ENCODE assay signal across 9 mouse cellular contexts in genomic region chr9:54916401-54916800, GRCm38 (mm10). TPM values are rescaled to one million over a fixed set of nuclear protein-coding genes. Genes with fewer than 3 reads are reported as not detected.
DNase-seq lines count a peak whose midpoint lies in the region; ATAC-seq lines count a peak whose summit lies in the region.
"Had no signal": no experiment of that assay in that cellular context is flagged by ENCODE, and none has a peak within 500 bp of the region (broad histone marks: within the 10 kb centered on the region; RNA-seq: fewer than 3 reads in every experiment).

No protein-coding gene starts in this region.

- no peaks in the 10 kb centered on the region for H3K9me3 ChIP-seq in hindbrain, embryonic 11.5 days (ENCODE audit: control insufficient read depth, low read length)
- no peaks in the 10 kb centered on the region for H3K9me3 ChIP-seq in midbrain, embryonic 14.5 days (ENCODE audit: control insufficient read depth, low read length)

- no peaks in the 10 kb centered on the region for H3K4me1 ChIP-seq in hindbrain, embryonic 11.5 days (replicated peaks; ENCODE audit: control insufficient read depth, insufficient read depth, low read length)
- 0 out of 2 replicates have a peak, but pooled peaks cover 5% of the 10 kb centered on the region for H3K4me1 ChIP-seq in midbrain, embryonic 14.5 days (ENCODE audit: control insufficient read depth, insufficient read depth, low read length)

- no peak overlapping the region for H3K27ac ChIP-seq in hindbrain, embryonic 11.5 days (ENCODE audit: low read depth, low read length)
- no peak overlapping the region for H3K27ac ChIP-seq in midbrain, embryonic 14.5 days (replicated peaks; ENCODE audit: low read depth, low read length)

- H3K36me3 ChIP-seq in hindbrain, embryonic 11.5 days (ENCODE audit: control insufficient read depth, insufficient read depth, low read length), result no peaks in the 10 kb centered on the region
- peaks cover 6% of the 10 kb centered on the region for H3K36me3 ChIP-seq in midbrain, embryonic 14.5 days (ENCODE audit: control insufficient read depth, insufficient read depth, low read length)

- ATAC-seq in hindbrain, embryonic 11.5 days (ENCODE audit: low FRiP score), result peak; percentile 27
- ATAC-seq in midbrain, embryonic 14.5 days (ENCODE audit: low FRiP score, low TSS enrichment), result no peak; the same call in 1 of the 2 replicates

- intact Hi-C loops in left cerebral cortex, postnatal 4 days (cut with DNase I), result no loop called here

- WGBS in hindbrain, embryonic 11.5 days, result 63% methylated on average over 8 of the region's 8 CpGs
- WGBS in midbrain, embryonic 14.5 days, result 74% methylated on average over 8 of the region's 8 CpGs

- DNase-seq in kidney, adult 9 months, result peak; percentile 20
- no peak for DNase-seq in kidney, postnatal 14 days
- DNase-seq in cerebellum, postnatal 10 days, result peak; percentile 17 to 28
- no peak for DNase-seq in hindbrain, embryonic 11.5 days (ENCODE audit: low spot score)
- no peak for DNase-seq in midbrain, embryonic 14.5 days
- no peak for DNase-seq in left cerebral cortex, postnatal 4 days
- DNase-seq in adrenal gland, postnatal 14 days, result no peak
- no peak for DNase-seq in thymus, postnatal 10 days (ENCODE audit: low spot score in 2 of 2)

- no peak overlapping the region for H3K4me2 ChIP-seq in hindbrain, embryonic 11.5 days (replicated peaks; ENCODE audit: low read depth, low read length)
- H3K4me2 ChIP-seq in midbrain, embryonic 14.5 days (ENCODE audit: low read length), result peak overlapping the region; percentile 71

- H3K27me3 ChIP-seq in hindbrain, embryonic 11.5 days (ENCODE audit: control insufficient read depth, insufficient read depth, low read length), result no peaks in the 10 kb centered on the region
- H3K27me3 ChIP-seq in midbrain, embryonic 14.5 days (ENCODE audit: control insufficient read depth, insufficient read depth, low read length), result no peaks in the 10 kb centered on the region

- no peak overlapping the region for H3K9ac ChIP-seq in hindbrain, embryonic 11.5 days (ENCODE audit: low read depth, low read length)
- no peak overlapping the region for H3K9ac ChIP-seq in midbrain, embryonic 14.5 days (replicated peaks; ENCODE audit: low read length)

- H3K4me3 ChIP-seq in hindbrain, embryonic 11.5 days (ENCODE audit: low read depth, low read length), result 0 out of 2 replicates have a peak overlapping the region, but pooled peaks have one; percentile 56
- H3K4me3 ChIP-seq in midbrain, embryonic 14.5 days (replicated peaks; ENCODE audit: low read depth, low read length), result no peak overlapping the region

RNA-seq across cellular contexts. Expression of gene Hykk, which starts 0.7 kb away (rescaled TPM):
- 4.2 and 5.6 TPM in 2 replicates for polyA plus RNA-seq in hindbrain, embryonic 11.5 days (2014; fragmentation: Nextera tagmentation; extraction: Ambion mirVana)
- 1.5 and 2.1 TPM in 2 replicates for polyA plus RNA-seq in midbrain, embryonic 14.5 days (2014; fragmentation: Nextera tagmentation; extraction: Ambion mirVana)
- 1 to 10 TPM; 1.9 TPM for total RNA-seq in left cerebral cortex, postnatal 4 days (2021)
- 2.4 and 8.6 TPM in 2 replicates for total RNA-seq in adrenal gland, postnatal 14 days (2021)

RNA-seq across cellular contexts. Expression of gene Psma4, which starts 34.2 kb away (rescaled TPM):
- 340 TPM in 2 replicates for polyA plus RNA-seq in hindbrain, embryonic 11.5 days (2014; fragmentation: Nextera tagmentation; extraction: Ambion mirVana)
- 273 and 276 TPM in 2 replicates for polyA plus RNA-seq in midbrain, embryonic 14.5 days (2014; fragmentation: Nextera tagmentation; extraction: Ambion mirVana)
- 100 to 1,000 TPM; 163 to 170 TPM for total RNA-seq in left cerebral cortex, postnatal 4 days (2021)
- 183 and 205 TPM in 2 replicates for total RNA-seq in adrenal gland, postnatal 14 days (2021)

RNA-seq across cellular contexts. Expression of gene AY074887, which starts 34.4 kb away (rescaled TPM):
- polyA plus RNA-seq in hindbrain, embryonic 11.5 days (2014; fragmentation: Nextera tagmentation; extraction: Ambion mirVana), result 1.2 TPM in 2 replicates
- polyA plus RNA-seq in midbrain, embryonic 14.5 days (2014; fragmentation: Nextera tagmentation; extraction: Ambion mirVana), result 0.58 and 0.81 TPM in 2 replicates
- total RNA-seq in left cerebral cortex, postnatal 4 days (2021), result not detected
- total RNA-seq in adrenal gland, postnatal 14 days (2021), result not detected in 2 replicates
- polyA plus RNA-seq: spleen, adult 2 months had no signal

RNA-seq across cellular contexts. Expression of gene Ireb2, which starts 52.8 kb away (rescaled TPM):
- 66.0 and 76.6 TPM in 2 replicates for polyA plus RNA-seq in hindbrain, embryonic 11.5 days (2014; fragmentation: Nextera tagmentation; extraction: Ambion mirVana)
- polyA plus RNA-seq in midbrain, embryonic 14.5 days (2014; fragmentation: Nextera tagmentation; extraction: Ambion mirVana), result 40.2 and 62.3 TPM in 2 replicates
- 10 to 100 TPM; 88.0 to 92.8 TPM for total RNA-seq in left cerebral cortex, postnatal 4 days (2021)
- 48.8 and 53.9 TPM in 2 replicates for total RNA-seq in adrenal gland, postnatal 14 days (2021)

Comparison
In these comparisons a context has a peak if more than half of its experiments do, and no peak if none do; other contexts are left out.
1. DNase-seq: peak in kidney, adult 9 months (single experiment) and cerebellum, postnatal 10 days (2 of 2); none in kidney, postnatal 14 days (single experiment), hindbrain, embryonic 11.5 days (single experiment), midbrain, embryonic 14.5 days (single experiment), left cerebral cortex, postnatal 4 days (single experiment), adrenal gland, postnatal 14 days (single experiment) and thymus, postnatal 10 days (0 of 2).